Mouse (Mus musculus) cerebellum, adult (tissue): ENCODE measurements at regions not wholly inside any gene's neighbourhood (a gene's known extent, or its start where the extent isn't known, plus 50 kb on each side); places are given as distances from the start of the nearest gene placed in this dataset.

ENCODE experiments used
- ATAC-seq: cut with Nextera tagmentation; 2 replicates; pipeline ENCODE4 v1.9.2; 2017; ENCODE audit warnings: mild to moderate bottlenecking, moderate library complexity, mixed read lengths; ENCODE audit not compliant: insufficient number of reproducible peaks, low FRiP score, low TSS enrichment

GRCm38 (mm10) chr9:61660191-61660590, 254.2 kb downstream of the Rplp1 start:
- ATAC-seq, result no peak

GRCm38 (mm10) chr9:61657996-61658395, 256.3 kb downstream of the Rplp1 start:
- no peak for ATAC-seq

DNA sequence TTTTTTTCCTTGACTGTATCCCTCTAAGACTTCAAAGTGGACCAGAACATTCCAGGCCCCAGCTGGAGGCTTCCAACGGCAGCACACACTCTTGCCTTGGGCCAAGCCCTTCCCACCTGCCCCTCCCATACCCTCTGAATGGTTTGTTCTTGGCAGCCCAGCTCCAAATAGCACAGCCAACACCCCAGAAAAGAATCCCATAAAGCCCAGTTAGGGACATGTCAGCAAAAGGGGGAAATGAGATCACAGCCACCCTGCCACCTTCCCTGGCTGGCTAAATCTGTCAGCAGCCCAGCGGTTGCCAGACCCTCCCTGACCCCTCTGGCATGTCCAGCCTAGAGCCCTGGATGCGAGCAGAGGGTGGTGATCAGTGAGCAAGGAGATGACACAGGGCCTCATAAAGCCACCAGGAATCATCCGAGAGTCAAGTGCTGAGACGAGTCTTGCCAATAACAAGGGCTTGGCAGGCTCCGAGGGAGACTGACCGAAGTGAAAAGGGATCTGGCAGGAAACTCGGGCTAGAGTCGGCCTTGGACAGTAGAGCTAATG, 258.8 kb downstream of the Rplp1 start:
- ATAC-seq, result no peak

DNA sequence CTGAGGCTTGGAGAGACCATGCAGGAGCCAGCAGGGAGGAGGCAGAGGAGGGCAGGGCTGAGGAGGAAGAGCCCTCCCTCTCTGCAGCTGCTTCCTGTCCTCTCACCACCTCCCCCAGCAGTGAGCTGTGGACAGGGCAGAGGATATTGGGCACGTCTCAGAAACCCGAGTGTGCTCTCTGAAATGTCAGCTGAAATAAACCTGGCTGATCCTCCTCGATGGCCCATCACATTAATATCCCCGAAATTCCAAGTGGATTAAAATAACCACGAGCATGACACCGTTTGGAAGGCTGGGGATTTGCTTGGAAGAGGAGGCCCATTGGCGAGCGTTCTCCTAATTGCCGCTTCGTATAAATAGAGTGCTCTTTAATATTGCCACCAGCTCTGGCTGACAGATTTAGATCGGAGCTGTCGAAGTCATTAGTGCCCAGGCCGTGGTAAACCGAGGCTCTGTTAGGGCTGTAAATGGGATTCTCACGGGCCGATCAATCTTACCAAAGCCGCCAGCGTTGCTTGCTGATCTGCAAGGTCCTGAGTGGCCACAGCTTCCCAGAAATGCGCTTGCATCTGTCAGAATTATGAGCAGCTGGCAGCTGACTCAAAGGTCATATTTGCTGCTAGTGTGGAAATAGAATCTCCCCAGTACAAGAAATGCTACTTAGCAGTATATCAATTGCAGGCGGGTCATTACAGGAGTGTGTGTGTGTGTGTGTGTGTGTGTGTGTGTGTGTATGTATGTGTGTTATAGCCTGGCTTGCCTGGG, 268.5 kb downstream of the Rplp1 start:
- no peak for ATAC-seq

GRCm38 (mm10) chr9:61640739-61641138, 268.6 kb downstream of the Tle3 start:
- no peak for ATAC-seq

DNA sequence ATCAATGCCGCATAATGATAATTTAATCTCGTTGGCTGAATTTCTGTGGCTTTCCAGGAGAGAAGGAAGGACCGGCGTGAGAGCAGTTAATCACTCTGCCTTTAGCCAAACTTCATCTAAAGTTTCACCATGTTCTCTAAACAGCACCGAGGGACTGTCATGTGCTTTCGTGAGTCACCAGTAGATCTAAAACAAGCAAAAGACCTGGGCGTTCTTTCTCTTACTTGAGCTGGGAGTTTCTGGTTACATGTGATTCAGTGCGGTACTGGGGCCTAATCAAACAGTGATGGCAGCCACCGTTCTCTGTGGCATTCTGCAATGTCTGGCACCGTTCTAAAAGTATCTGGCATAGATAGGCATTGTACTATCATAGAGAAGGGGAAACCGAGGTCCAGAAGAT, 266.7 kb downstream of the Tle3 start:
- no peak for ATAC-seq

DNA sequence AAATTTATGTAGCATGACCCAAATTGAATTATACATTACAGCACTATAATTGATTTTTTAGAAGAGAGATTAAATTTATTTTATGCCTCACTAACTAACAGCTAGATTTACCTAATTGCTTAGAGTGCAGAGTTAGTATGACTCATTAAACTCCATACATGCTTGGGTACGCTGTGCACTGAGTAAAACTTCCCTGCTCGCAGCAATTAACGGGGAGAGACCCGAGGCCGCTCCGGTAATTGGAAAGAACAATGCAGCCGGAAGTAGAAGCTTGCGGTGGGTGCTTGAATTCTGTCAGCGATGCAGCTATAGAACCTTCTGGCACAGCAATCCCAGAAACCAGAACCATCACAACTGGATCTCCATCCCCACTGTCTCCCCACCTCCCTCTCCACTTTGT, 261.8 kb downstream of the Tle3 start:
- no peak for ATAC-seq

- ATAC-seq, result no peak
Measured at GRCm38 (mm10) chr9:61632602-61633001, 260.4 kb downstream of the Tle3 start.

- ATAC-seq, result no peak
Measured at GRCm38 (mm10) chr9:61631097-61631496, 258.9 kb downstream of the Tle3 start.

DNA sequence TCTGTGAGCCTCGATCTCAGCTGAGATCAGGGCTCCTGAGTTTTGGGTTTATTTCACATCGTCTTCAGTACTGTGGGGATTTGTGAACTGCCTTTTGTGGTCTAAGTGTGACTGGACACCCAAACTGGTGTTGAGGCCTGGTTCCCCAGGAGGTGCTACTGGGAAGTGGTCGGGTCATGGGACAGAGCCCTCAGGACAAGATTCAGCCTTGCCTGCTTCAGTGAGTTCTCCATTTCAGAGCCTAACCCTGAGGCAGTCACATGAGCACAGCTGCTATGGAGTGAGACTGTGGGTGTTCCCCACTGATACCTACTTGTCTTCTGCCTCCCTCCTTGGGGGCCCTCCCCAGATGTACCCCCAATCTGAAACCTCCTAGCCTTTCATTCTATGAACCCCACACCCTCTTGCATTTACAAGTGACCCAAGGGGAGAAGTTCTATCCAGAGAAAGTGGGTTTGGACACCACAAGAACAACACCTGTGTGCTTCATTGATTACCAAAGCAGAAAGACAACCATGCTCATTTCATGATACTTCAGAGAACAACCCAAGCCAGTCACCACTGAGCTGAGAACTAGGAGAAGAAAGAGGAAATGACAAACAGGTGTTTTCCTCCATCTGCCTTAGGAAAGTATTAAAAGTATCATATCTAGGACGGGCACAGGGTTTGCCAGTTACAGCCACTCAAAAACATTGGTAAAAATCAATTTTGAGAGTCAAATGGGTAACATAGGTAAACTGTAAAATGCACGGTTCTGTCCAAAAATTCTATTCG, 255.8 kb downstream of the Tle3 start:
- no peak for ATAC-seq

GRCm38 (mm10) chr9:61622933-61623332, 250.8 kb downstream of the Tle3 start:
- no peak for ATAC-seq

DNA sequence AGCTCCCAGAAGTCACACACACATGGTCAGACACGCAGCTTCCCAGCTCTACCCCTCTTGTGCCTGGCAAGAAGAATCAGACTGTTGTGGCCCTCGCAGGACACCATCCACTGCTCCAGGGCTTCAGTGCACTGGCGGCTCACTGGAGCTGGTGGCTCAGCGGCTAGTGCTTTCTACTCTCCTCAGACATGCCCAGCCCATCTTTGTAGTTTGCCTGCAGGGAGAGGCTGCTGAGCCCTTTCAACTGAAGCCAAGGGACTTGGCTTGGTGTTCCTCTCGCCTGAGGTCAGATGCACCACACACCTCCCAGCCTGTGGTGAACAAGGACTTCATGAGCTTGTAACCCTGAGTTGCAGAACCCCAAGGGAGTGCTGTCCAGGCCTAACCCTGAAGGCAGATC, 249.8 kb downstream of the Tle3 start:
- ATAC-seq, result no peak

DNA sequence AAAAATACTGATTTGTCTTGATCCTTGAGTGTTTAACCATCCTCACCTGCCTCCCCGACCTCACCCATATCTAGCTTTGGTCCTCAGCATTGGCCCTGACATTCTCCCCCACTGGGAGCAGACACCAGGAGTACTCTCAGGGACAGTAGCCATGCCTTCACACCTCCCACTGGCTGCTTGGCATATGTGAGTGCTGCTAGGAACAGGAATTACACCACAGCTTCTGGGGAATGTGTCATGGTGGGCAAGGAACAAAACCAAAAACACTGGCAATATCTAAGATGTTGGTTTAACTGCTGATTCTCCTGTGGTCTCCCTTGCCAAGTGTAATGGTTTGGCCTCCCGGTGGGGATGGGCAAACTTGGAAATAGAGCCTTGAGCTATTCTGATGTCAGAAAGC, 248.6 kb downstream of the Tle3 start:
- no peak for ATAC-seq

GRCm38 (mm10) chr9:61620105-61620504, 247.9 kb downstream of the Tle3 start:
- ATAC-seq, result no peak

- no peak for ATAC-seq
Measured at GRCm38 (mm10) chr9:61618510-61619249, 246.5 kb downstream of the Tle3 start.

- ATAC-seq, result no peak
Measured at GRCm38 (mm10) chr9:61617979-61618378, 245.8 kb downstream of the Tle3 start.

DNA sequence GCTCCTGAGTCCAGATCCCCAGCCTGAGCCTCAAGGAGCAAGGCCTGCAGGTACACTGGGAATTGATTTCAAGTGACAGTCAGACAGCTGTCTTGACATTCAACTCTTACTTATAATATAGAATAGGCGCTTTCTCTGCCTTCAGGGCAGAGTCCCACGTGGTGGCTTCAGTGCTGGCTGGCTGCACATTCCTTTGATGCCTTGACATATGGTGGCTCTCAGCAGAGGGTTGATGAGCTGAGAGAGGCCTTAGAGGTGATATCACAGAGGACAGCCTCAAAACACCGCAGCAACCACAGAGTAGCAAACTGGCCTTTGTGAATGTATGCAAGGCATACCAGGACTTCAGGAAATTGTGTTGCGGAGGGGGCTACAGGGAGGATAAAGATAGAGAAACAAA, 243.4 kb downstream of the Tle3 start:
- peak; percentile 71 for ATAC-seq

- no peak for ATAC-seq
Measured at GRCm38 (mm10) chr9:61607576-61607975, 235.4 kb downstream of the Tle3 start.

- no peak for ATAC-seq
Measured at GRCm38 (mm10) chr9:61602353-61602978, 230.3 kb downstream of the Tle3 start.

DNA sequence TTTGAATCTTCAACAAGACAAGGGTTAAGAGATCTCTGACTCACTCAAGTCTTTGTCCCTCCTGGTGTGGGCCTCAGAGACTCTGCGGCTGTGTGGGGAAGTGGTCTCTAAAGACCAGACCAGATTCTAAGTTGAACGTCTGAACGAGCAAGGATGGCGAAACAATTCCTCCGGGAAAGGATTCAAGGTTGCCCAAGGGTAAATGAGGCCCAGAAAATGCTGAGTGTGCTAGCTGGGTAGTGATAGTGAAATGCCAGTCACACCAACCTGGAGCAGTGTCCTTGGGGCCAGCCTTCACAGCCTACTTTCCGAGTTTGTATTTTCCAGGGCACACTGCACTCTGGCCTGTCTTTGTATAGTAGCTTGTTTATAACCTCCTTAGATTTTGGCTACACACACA, 229.7 kb downstream of the Tle3 start:
- ATAC-seq, result no peak
